Mouse (Mus musculus): ENCODE data around the gene Adprhl2. TPM values are rescaled to one million over a fixed set of nuclear protein-coding genes. Genes with fewer than 3 reads are reported as not detected.

Gene Adprhl2
- polyA plus RNA-seq (2017; shearing (Covaris generic)) = 10 to 100 TPM; 12.4 to 26.1 TPM

DNA sequence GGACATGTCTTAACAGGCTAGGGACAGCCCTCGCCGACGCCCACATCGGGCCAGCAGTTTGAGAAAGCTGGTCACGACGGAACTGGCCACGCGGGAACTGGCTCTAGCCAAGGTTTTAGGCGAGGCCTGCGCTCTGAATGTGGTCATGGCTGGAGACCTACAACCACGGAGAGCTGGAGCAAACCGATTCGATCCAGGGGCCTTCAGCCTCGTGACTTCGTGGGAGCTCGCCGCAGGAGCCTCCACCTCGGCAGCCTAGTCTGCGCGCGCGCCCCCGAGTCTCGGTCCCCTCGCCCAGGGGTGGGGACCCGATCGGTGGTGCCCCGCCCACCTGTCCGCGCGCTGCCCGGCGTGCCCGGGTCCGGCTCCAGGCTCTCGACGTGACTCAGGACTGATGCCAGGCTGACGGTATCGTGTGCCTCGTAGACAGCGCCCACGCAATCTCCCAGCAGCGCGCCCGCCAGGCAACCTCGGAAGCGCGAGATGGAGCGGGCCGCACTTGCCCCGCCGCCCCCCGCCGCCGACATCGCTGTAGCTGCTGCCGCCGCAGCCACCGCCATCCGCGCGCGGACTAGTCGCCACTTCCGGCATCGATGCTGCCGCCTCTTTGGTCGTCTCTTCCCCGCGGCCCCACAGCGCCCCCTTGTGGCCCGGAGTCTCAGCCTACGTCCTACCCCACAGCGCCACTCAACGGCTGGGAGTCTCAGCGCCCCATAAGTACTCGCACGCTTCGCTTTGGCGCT lies at the start of gene Adprhl2:
Gene Adprhl2, minus strand, starts transcription at position 593 of the 743 bp plus-strand sequence.
- ATAC-seq = peak; percentile 97

DNA sequence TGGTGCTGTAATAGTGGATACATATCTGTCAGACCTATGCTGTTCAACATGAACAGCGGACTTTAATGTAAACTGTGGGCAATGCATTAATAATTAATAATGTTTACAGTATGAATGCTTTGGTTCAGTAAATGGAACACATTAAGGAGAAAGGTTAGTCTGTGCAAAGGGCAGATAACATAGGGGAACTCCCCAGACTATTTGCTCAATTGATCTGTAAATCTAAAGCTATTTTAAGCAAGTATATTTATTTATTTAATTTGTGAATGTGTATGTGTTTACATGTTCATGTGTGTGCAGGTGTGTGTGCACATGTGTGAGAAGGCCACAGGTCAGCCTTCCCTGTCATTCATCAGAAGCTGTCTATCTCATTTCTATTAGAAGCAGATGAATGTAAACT lies 38.6 kb upstream of the Adprhl2 start:
- ATAC-seq = no peak

DNA sequence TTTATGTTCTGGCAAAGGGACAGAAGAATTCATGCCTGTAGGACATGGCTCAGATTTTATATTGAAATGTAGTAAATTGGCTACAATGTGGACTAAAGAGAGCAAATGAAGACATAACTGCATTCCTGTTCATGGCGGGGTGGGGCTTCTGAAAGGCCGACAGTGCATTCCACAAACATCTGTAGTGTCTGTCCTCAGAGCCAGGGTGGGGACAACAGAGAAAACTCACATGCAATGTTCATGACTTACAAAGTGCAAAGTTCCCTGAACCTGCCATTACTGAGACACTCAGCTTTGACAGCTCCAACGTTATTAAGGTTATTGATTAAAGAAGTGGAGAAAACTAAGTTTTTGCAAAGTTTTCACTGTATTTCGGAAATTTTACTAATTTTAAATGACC lies 21.9 kb upstream of the Adprhl2 start:
- no peak for ATAC-seq

DNA sequence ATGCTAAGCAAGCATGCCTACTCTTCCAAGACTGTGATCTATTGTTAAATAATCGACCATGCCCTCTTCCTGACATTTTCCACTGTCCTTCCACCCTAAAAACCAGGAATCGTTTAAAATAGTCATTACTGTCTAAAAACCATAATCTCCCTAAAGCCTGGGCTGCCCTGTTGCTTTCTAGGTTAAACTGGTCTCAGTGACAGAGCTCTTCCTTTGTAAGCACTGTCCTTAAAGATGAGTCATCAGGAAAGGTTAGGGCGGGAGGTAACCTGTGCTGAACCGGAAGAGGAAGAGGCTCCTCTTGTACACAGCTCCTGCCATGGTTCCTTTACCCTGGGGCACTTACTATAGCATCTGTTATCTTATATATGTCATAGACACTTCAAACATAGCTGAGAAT lies 18.0 kb upstream of the Adprhl2 start:
- ATAC-seq = no peak

DNA sequence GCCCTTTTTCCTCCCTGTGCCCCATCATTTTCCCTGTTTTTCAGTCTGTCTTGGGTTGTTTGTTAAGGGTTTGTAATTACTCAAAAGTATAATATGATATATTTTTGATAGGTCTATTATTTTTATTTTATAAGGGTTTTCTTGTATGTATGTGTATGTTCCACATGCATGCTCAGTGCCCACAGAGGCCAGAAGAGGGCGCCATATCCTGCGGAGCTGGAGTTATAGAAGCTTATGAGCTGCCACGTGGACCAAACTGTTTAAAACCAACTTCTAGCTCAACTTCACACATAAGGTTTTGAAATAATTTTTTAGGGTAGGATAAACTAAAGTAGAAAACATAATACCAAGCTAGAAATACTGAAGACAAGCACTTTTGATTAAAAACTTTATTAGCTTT lies 10.9 kb upstream of the Adprhl2 start:
- no peak for ATAC-seq

DNA sequence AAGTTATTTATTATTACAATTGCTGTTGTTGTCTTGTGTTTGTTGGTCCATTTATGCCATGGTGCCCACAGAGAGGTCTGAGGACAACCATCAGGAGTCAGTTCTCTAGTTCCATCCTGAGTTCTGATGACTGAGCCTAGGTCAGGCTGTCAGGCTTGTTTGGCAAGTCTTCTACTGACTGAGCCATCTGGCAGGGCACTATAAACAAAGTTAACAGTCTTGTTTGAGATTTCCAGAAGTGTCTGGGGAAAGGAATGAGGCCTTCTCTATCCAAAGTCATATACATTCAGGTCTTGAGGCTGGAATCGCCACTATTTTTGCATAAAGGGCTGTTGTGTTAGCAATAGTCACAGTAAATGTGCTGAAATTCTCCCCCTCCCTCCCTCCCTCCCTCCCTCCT lies 10.2 kb upstream of the Adprhl2 start:
- ATAC-seq = no peak

DNA sequence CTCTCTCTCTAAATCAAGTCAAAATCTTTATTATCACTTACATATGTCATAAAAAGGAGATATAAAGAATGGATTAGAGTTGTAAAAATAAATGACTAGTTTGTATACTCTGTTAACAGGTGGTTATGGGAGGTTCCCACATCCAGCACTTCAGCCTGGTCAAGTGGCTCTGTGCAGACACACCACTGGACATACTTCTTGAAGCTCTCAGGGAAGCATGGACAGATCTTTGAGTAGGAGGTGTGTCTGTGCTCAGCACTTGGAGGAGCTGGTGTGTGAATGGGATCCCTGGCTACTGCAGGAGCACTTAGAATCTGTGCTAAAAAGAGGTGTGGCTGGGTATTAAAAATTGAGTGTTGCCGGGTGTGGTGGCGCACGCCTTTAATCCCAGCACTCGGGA lies 8.8 kb upstream of the Adprhl2 start:
- ATAC-seq = no peak

DNA sequence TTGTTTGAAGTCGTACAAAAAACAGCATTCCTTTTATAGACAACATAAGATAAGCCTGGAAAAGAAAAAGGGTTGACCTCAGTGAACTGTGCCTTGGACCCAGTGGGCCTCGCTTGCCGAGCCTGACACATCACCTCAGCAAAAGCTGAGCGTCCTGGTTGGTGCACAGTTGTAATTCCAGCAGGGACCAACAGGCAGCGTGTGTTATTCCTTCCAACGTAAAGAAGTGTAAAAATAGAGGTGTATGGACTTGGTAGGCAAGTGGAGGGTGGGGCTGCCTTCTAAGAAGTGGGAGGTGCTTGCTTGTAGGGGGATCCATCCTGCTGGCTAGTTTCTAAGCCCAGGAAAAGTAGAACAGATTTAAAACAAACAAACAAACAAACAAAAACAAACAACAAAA lies 4.5 kb upstream of the Adprhl2 start:
- no peak for ATAC-seq

DNA sequence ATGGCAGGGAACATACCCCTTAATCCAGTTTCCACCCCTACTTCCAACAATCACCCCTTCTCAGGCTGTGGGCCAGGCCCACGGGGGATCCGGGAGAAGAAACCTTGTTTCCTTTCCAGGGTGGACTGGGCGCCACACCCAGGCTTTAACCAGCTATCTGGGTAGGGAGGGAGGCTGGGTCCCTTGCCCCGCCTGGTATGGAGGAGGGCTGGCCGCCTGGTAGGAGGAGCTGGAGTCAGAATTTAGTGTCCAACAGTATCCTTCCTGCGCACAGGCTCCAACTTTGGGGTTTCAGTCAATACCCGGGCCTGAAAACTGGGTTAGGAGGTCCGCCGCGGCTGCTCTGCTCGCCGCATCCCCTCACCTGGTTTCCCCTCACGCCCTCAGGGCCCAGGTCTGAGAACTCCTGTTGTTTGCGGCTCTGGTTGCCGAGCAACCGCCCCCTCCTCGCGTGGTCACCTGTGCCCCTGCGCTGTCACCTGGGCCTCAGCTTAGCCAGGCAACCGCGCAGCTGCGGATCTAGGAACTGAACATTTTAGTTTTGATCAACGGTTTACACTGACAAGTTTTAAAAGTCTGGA lies 3.9 kb upstream of the Adprhl2 start, which contains the start of gene Tekt2:
Gene Tekt2, minus strand, starts transcription at position 408 of the 581 bp plus-strand sequence.
- no peak for ATAC-seq

DNA sequence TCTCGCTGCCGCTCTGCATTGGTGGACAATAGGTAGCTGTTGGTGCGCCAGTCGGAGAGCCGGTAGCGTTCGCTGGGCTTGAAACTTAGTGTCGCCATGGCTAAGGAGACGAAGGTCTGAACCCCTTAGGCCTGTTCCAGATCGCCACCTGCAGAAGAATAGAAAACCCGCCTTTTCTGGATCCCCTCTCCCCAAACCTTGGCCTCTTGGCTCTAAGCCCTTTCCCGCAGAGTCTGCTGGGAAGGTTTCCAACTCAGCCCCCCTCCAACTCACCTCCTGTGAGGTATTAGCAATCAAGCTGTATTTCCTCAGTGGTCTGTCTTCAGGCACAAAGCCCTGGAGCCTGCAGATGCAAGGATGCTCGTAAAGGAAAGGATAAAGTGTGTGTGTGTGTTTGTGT lies 3.4 kb upstream of the Adprhl2 start:
- no peak for ATAC-seq

DNA sequence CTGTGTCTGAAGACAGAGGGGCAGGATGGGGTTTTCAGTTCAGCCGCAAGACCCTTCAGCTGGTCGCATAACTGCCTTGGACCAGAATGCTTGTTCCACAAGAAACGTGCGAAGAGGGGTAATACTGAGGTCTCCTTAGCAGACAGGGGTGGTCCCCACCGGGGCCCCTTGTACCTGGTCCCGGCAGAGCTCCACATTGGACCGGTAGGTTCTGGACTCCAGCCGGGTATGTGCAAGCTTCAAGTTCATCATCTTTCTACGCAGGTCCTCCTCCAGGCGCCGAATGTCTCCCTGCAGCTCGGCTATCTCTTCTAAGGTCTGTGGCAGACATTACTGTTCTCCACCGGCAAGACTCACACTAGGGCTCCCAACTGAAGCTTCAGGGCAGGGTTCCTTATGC lies 1.1 kb upstream of the Adprhl2 start:
- no peak for ATAC-seq

DNA sequence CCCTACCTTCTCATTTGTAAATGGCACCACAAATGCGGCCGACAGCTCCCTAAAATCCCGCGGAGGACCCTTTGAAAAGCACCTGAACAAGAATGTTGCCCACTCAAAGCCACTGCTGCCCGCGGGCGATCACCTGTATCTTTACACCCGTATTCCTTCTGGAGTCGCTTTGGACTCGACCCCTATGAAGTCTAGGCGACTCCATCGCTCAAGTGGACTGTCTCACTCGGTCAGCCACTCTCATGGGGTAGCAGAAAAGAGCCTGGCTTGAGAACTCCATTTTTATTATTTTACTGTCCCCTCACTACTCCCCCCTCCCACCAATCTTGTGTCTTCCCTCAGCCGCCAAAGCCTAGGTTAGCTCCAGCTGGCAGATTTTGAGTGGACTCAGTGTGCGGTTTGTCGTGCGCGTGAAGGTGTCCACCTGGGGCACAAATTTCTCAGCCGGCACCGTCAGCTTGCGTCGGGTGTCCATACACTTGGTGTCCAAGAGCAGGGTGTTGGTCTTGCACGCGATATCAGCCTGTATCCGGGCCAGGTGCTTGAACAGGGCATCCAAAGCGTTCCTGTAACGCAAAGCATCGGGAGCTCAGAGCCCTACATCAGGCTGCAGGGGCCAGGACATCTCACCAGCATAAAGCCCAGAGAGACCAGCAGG lies 480 bp upstream of the Adprhl2 start:
- ATAC-seq = no peak

DNA sequence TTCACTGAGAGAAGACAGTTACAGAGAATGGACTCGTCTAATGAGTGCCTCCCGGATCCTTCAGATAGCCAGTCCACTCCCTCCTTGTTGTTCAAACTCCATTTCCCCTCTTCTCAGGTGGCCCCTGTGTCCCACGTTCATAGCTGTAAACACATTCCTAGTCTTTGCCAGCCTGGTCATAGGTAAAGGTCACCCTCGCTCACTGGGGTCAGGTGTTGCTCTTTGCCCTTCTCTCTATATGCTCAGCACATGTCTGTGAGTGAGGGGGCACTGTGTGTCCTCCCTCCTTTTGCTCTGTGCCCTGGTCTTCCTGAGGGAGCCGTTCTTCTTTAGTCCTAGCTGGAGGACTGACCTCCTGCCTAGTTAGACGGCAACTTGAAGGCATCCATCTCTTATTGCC lies 1.7 kb downstream of the Adprhl2 start:
- ATAC-seq = no peak

DNA sequence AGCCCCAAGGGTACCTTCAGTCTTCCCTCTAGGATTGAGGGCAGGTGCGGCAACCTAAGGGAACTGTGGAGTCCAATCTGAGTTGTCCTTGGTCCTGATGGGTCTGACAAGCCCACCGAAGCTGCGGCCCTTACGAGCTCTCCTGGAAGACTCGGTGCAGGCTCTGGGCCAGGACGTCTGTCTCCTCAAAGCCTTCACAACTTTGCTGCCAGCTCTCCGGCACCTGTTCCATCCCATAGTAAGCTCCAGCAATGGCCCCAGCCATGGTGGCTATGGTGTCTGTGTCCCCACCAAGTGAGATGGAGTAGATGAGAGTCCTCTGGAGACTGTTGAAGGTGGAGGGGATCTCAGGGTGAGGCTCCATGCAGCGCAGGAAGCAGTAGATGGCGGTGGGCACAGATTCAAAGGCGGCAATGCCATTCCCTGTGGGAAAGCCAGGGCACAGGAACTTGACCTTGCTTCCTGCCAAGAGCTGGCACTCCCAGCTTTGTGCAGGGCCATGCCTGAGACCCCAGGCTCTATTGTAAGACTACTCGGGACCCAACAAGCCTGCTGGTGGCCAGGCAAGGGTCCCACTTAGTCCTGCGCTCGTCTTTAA lies 5.0 kb downstream of the Adprhl2 start:
- no peak for ATAC-seq

DNA sequence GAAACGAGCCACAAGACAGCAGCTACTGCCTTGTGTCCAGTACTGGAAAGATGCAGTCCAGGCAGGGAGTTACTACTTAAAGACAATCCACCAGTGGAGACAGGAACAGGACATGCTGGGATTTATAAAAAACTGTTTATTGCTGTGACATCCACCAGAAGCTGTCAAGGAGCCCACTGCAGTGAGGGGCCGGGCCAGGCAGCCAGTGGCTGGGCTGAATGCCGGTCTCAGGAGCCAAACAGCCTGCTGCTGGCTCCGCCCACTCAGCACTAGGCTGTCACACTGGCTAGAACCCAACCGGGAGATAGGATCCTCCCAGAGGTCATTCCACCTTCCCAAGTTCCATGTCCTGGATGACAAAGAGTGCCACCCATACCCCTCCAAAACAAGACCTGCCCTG lies 5.6 kb downstream of the Adprhl2 start:
- no peak for ATAC-seq

DNA sequence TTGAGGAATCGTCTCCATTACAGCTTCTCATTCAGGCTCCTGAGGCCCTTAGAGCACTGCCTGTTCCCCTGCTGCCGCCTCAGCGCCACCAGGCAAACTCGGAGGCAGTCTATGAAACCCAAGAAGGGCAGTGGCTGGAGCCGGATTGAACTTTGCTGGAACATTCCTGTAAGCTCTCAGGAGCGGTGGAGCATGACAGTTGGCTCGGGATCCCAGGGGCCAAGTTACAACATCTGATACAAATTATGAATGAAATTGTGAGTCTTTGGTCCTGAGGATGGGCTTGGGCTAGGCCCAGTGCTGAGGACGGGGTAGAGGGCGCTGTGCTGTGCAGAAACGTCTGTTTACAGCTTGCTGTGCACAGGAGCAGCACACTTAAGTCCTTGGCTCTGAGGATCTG lies 7.1 kb downstream of the Adprhl2 start:
- no peak for ATAC-seq

DNA sequence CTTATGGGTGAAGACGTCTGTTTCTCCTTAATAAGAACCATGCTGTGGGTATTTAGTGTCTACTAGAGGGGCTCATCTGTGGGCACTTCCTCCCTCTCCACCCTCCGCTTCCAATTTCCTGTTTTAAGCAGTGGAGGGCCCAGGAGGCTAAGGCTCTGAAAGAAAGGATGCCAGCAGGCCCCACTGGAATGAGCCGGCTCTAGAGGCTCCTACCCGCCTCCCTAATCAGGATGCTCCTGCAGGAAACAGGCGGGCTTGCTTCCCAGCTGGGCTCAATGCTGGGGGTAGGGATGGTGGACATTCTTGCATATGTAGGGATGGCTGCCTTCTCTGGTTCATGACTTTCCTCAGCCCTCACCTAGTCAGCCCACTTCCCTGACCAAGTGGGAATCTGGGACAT lies 8.3 kb downstream of the Adprhl2 start:
- no peak for ATAC-seq

DNA sequence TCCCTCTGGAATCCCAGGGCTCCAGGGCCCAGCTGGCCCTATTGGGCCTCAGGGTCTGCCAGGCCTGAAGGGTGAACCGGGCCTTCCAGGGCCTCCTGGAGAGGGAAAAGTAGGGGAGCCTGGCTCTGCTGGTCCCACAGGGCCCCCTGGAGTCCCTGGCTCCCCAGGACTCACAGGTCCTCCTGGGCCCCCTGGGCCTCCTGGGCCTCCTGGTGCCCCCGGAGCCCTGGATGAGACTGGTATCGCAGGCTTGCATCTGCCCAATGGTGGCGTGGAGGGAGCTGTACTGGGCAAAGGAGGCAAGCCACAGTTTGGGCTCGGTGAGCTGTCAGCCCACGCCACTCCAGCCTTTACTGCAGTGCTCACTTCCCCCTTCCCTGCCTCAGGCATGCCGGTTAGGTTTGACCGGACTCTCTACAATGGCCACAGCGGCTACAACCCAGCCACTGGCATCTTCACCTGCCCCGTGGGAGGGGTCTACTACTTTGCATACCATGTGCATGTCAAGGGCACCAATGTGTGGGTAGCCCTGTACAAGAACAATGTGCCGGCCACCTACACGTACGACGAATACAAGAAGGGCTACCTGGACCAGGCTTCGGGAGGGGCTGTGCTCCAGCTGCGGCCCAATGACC lies 9.8 kb downstream of the Adprhl2 start:
- ATAC-seq = no peak

DNA sequence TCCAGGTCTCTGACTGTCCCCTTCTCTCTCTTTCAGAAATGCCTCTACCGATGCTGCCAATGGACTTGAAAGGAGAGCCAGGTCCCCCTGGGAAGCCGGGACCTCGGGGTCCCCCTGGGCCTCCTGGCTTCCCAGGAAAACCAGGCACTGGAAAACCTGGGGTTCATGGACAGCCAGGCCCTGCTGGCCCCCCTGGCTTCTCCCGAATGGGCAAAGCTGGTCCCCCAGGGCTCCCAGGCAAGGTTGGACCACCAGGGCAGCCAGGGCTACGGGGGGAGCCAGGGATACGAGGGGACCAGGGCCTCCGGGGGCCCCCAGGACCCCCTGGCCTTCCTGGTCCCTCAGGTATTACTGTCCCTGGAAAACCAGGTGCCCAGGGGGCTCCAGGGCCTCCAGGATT lies 11.2 kb downstream of the Adprhl2 start:
- no peak for ATAC-seq

DNA sequence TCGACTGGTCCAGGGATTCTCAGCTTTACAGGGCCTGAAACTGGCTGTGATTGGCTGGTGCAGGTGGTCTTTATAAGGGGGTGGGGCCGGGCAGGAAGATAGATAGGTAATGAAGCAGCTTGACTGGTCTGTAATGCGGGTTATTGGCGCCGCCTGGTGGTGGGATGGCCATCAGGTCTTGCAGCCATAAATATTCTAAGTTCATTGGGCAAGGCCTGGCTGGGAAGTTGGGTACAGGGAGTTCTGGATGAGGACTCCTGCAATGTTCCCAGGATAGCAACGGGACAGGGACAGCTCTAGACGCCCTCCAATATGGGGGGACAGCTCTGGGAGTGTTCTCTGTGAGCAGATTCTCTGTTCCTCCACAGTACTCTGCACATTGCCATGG lies 11.6 kb downstream of the Adprhl2 start:
- ATAC-seq = peak; percentile 69

DNA sequence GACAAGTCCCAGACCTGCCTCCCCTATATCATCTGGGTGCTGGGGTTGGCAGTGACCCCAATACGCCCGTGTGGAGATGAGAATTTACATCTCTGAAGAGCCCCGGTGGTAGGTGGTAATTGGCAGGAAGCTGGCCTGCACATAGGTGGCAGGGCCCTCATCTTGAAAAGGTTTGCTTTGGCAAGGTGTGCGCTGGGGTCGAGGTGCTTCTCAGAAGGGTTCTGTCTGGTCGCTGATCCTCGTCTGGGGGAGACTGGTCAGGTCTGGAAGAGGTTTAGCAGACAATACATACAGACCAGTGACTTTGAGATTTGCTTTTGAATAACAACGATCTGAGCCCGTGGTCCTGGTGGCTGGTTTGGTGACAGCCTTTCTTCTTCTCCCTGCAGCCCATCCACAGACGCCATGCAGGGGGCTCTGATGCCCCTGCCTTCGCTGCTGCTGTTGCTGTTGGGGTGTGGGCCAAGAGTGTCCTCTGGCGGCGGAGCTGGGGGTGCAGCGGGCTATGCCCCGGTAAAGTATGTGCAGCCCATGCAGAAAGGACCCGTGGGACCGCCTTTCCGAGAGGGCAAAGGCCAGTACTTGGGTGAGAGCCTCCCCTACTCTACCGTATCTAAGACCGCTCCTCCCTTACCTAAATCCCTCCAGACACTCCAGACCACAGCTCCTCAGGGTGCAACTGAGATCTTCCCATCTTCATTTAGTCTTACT lies 12.1 kb downstream of the Adprhl2 start:
- ATAC-seq = no peak

DNA sequence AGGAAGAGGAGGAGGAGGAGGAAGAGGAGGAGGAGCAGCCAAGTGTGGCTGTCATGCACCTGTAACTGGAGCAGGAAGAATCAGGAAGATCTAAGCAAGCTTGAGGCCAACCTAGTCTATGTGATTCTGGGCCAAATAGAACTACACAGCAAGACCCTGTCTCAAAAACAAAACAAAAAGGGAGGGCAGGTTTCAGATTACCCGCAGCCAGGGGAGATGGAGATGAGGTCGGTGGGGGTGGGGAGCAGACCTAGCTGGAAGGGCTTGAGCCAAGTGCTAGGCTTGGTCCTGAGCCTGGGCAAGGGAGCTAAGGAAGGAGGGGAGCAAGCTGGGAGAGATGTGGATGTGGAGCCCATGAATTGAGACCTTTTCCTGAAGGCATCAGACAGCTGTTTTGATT lies 14.7 kb downstream of the Adprhl2 start:
- no peak for ATAC-seq

DNA sequence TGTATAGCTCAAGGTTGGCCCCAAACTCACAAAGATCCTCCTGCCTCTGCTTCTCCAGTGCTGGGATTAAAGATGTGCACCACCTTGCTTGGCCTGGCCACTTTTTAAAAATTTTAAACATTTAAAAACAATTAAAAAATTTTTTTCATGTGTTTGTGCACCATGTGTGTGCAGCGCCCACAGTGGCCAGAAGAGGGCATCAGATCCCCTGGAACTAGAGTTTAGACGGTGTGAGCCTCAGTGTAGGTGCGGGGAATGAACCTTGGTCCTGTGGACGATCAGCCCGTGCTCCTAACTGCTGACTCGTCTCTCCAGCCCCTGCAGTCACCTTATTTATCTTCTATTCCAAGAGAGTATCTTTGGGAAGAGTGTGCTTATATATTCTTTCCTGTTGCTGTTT lies 15.4 kb downstream of the Adprhl2 start:
- no peak for ATAC-seq

Data from activated CD4-positive, CD25-positive, alpha-beta regulatory T cell, adult 4 months (primary cell).